Mouse (Mus musculus): ENCODE results near the gene Cnga4. TPM values are rescaled to one million over a fixed set of nuclear protein-coding genes. Genes with fewer than 3 reads are reported as not detected.
"Not testable (repeated sequence)": the region's sequence is repeated elsewhere in the genome, so short reads cannot be mapped to it uniquely, and the experiment has no call there.

Gene Cnga4
- total and polyA plus RNA-seq, 3 experiments: not detected

DNA sequence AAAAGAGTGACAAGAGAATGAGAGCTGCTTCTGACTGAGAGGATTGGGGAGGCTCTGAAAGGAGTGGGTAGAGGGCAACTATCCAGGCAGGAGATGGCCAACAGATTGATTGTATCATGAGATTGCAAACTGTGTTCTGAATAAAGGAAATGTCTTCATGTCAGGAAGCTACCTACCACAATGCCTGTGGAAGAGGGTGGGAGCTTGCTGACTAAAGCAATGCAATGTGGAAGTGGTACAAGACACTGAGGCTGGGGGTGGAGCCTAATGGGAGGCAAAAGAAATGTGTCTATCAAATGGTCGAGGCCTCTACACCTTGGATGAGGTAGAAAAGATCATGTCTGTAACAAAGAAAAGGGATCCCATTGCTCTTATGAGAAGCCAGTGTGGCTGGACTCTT is 2.0 kb downstream of the Cnga4 start:
- no peaks in the 10 kb centered on the region for H3K9me3 ChIP-seq (replicated peaks)
- TF ChIP-seq GATA1 (IDR thresholded peaks at IDR 0.05; ENCODE audit: borderline replicate concordance, low read length) (no peak), CTCF (IDR thresholded peaks at IDR 0.05; ENCODE audit: low read depth, low read length) (no peak), TAL1 (conservative IDR thresholded peaks at IDR 0.05; ENCODE audit: low read depth, low read length) (no peak)
- no peaks in the 10 kb centered on the region for H3K4me1 ChIP-seq (ENCODE audit: insufficient read depth, low read depth, low read length)
- H3K27me3 ChIP-seq (ENCODE audit: insufficient read depth, low read length): peaks cover 19% of the 10 kb centered on the region; the same call in 1 of the 2 replicates
- ATAC-seq (ENCODE audit: extremely low read depth, insufficient number of reproducible peaks, low FRiP score, poor library complexity, severe bottlenecking) (no peak), DNase-seq (ENCODE audit: low spot score) (no peak)
- no peaks in the 10 kb centered on the region for H3K36me3 ChIP-seq (replicated peaks)
- H3K4me3 ChIP-seq (ENCODE audit: low read depth, low read length): no peak overlapping the region

DNA sequence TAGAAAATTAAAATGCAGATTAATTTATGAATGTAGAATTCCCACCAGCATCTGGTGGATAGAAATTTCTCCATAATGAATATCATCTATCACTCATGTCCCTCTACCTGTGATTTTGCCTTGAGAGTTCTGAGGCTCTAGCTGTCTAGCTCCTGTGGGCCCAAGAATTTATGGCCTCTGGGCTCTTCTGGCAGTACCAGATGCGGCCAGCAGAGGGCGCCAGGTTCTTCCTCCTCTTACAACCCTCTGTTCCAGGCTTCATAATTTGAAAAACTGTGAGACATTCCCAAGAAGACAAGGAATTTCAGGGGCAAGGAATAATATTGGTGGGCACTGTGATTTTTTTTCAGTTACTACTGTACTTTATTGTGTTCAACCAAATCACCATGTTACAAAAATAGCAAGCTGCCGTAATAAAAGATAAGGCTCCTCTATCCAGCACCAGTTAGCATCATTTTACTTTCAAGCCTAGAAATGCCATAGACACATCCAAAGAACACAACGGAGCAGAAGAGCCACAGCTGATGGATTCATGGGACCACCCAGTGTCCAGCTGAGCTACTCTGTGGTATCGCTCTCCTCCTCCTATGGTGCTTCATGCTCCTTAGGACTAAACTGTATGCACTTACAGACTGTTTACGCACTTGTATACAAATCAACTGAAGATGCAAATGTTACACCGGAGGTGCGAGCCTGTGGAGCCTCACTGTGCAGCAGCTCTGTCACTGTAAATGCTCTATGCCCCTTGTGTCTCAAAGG is 7.7 kb downstream of the Cnga4 start:
- H3K27me3 ChIP-seq (ENCODE audit: insufficient read depth, low read length); ATAC-seq (ENCODE audit: extremely low read depth, insufficient number of reproducible peaks, low FRiP score, poor library complexity, severe bottlenecking); H3K36me3 ChIP-seq (replicated peaks); H3K4me1 ChIP-seq (ENCODE audit: insufficient read depth, low read depth, low read length); H3K9me3 ChIP-seq (replicated peaks); H3K4me3 ChIP-seq (ENCODE audit: low read depth, low read length): not testable (repeated sequence)
- peak; percentile 15 for DNase-seq (ENCODE audit: low spot score)
- TF ChIP-seq CTCF (IDR thresholded peaks at IDR 0.05; ENCODE audit: low read depth, low read length): peak; percentile 86

DNA sequence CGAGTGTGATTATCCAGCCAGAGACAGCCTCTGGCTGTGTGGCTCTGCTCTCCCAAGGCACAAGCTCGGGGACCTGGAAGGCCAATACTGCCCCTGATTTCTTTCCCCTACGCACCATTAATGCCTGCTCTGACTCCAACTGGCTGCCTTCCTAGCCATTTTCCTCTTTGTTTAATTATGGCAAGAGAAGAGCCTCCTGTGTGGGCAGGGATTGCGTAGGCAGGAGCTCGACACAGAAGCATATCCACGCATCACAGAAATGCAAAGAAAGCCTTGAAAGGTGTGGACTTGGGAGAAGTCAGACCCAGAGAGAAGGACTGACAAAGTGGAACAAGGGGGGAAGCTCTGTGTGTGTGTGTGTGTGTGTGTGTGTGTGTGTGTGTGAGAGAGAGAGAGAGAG is 10.0 kb downstream of the Cnga4 start:
- no peaks in the 10 kb centered on the region for H3K4me1 ChIP-seq (ENCODE audit: insufficient read depth, low read depth, low read length)
- H3K36me3 ChIP-seq (replicated peaks): no peaks in the 10 kb centered on the region
- H3K4me3 ChIP-seq (ENCODE audit: low read depth, low read length): no peak overlapping the region
- DNase-seq (ENCODE audit: low spot score) (no peak), ATAC-seq (ENCODE audit: extremely low read depth, insufficient number of reproducible peaks, low FRiP score, poor library complexity, severe bottlenecking) (no peak)
- H3K9me3 ChIP-seq (replicated peaks): no peaks in the 10 kb centered on the region
- no peak for TF ChIP-seq POLR2AphosphoS5 (IDR thresholded peaks at IDR 0.05; ENCODE audit: insufficient replicate concordance, low read depth, low read length)
- TF ChIP-seq GATA1 (IDR thresholded peaks at IDR 0.05; ENCODE audit: borderline replicate concordance, low read length): no peak
- no peak for TF ChIP-seq TAL1 (conservative IDR thresholded peaks at IDR 0.05; ENCODE audit: low read depth, low read length)
- no peak for TF ChIP-seq GATA2 (IDR thresholded peaks at IDR 0.05; ENCODE audit: borderline replicate concordance, low read depth, low read length)
- TF ChIP-seq CTCF (IDR thresholded peaks at IDR 0.05; ENCODE audit: low read depth, low read length): no peak
- no peaks in the 10 kb centered on the region for H3K27me3 ChIP-seq (ENCODE audit: insufficient read depth, low read length)

DNA sequence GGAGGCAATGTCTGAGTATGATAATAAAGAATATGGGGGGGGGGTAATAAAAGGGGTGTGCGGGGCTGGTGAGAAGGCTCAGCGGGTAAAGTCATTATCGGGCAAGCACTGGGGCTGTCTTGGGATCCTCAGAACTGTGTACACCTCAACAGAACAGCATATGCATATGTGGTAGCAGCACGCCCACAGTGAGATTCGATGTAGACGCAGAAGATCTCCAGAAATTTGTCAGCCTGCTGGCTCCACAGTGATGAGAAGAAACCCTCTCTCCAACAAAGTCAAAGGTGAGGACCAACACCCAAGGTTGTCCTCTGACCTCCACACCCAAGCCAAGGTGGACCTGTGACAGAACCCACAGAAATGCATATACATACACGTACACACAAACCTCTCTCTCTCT is 12.2 kb downstream of the Cnga4 start:
- DNase-seq (ENCODE audit: low spot score) (no peak), ATAC-seq (ENCODE audit: extremely low read depth, insufficient number of reproducible peaks, low FRiP score, poor library complexity, severe bottlenecking) (no peak)
- no peaks in the 10 kb centered on the region for H3K27me3 ChIP-seq (ENCODE audit: insufficient read depth, low read length)
- TF ChIP-seq TAL1 (conservative IDR thresholded peaks at IDR 0.05; ENCODE audit: low read depth, low read length) (no peak), CTCF (IDR thresholded peaks at IDR 0.05; ENCODE audit: low read depth, low read length) (no peak), POLR2AphosphoS5 (IDR thresholded peaks at IDR 0.05; ENCODE audit: insufficient replicate concordance, low read depth, low read length) (no peak), GATA1 (IDR thresholded peaks at IDR 0.05; ENCODE audit: borderline replicate concordance, low read length) (no peak), GATA2 (IDR thresholded peaks at IDR 0.05; ENCODE audit: borderline replicate concordance, low read depth, low read length) (no peak)
- H3K4me1 ChIP-seq (ENCODE audit: insufficient read depth, low read depth, low read length): no peaks in the 10 kb centered on the region
- H3K9me3 ChIP-seq (replicated peaks): no peaks in the 10 kb centered on the region
- H3K4me3 ChIP-seq (ENCODE audit: low read depth, low read length): no peak overlapping the region
- H3K36me3 ChIP-seq (replicated peaks): no peaks in the 10 kb centered on the region

DNA sequence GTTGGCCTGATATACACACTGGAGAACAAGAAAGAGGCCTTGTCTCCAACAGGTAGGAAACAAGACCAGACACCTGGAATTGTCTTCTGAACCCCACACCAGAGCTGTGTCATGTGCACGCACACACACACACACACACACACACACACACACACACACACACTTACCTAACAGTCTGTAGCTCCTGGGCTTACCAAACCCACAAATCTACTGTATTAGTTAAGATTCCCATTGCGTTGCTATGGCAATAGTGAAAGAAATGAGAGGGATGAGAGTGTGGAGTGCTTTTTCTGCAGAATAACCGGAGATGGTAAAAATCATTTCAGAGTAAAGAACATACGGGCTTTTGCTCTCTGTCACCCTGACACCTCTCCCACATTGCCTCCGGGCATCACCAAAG is 13.7 kb downstream of the Cnga4 start:
- no peaks in the 10 kb centered on the region for H3K9me3 ChIP-seq (replicated peaks)
- H3K36me3 ChIP-seq (replicated peaks): no peaks in the 10 kb centered on the region
- ATAC-seq (ENCODE audit: extremely low read depth, insufficient number of reproducible peaks, low FRiP score, poor library complexity, severe bottlenecking) (no peak), DNase-seq (ENCODE audit: low spot score) (no peak)
- H3K27me3 ChIP-seq (ENCODE audit: insufficient read depth, low read length): no peaks in the 10 kb centered on the region
- no peaks in the 10 kb centered on the region for H3K4me1 ChIP-seq (ENCODE audit: insufficient read depth, low read depth, low read length)
- no peak overlapping the region for H3K4me3 ChIP-seq (ENCODE audit: low read depth, low read length)
- no peak for TF ChIP-seq TAL1 (conservative IDR thresholded peaks at IDR 0.05; ENCODE audit: low read depth, low read length)
- TF ChIP-seq GATA1 (IDR thresholded peaks at IDR 0.05; ENCODE audit: borderline replicate concordance, low read length): no peak
- no peak for TF ChIP-seq POLR2AphosphoS5 (IDR thresholded peaks at IDR 0.05; ENCODE audit: insufficient replicate concordance, low read depth, low read length)
- no peak for TF ChIP-seq GATA2 (IDR thresholded peaks at IDR 0.05; ENCODE audit: borderline replicate concordance, low read depth, low read length)
- TF ChIP-seq CTCF (IDR thresholded peaks at IDR 0.05; ENCODE audit: low read depth, low read length): no peak

DNA sequence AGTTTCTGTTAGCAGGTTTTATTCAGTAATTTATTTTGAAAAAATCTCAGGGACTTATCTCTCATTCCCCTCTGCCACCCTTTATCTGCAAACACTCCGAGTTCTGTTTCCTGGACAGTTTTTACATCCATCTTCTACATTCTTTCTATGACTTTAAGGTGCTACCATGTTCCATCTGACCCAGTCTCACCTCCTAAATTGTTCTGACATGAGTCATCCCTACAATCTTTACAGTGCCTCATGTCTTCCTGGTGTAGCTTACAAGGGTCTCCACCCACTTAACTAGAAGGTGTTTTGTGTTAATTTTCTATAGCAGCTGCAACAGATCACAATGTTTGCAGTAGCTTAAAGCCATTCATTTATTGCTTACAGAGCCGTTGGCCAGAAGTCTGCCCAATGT is 16.5 kb downstream of the Cnga4 start:
- no peak for DNase-seq (ENCODE audit: low spot score)
- Histone ChIP-seq H3K36me3 (replicated peaks) (no peaks in the 10 kb centered on the region), H3K4me1 (ENCODE audit: insufficient read depth, low read depth, low read length) (no peaks in the 10 kb centered on the region), H3K27me3 (ENCODE audit: insufficient read depth, low read length) (peaks cover 3% of the 10 kb centered on the region; the same call in 1 of the 2 replicates), H3K9me3 (replicated peaks) (no peaks in the 10 kb centered on the region), H3K4me3 (ENCODE audit: low read depth, low read length) (no peak overlapping the region)
- TF ChIP-seq CTCF (IDR thresholded peaks at IDR 0.05; ENCODE audit: low read depth, low read length) (no peak), TAL1 (conservative IDR thresholded peaks at IDR 0.05; ENCODE audit: low read depth, low read length) (no peak), GATA2 (IDR thresholded peaks at IDR 0.05; ENCODE audit: borderline replicate concordance, low read depth, low read length) (no peak), POLR2AphosphoS5 (IDR thresholded peaks at IDR 0.05; ENCODE audit: insufficient replicate concordance, low read depth, low read length) (no peak)
- no peak for ATAC-seq (ENCODE audit: extremely low read depth, insufficient number of reproducible peaks, low FRiP score, poor library complexity, severe bottlenecking)

DNA sequence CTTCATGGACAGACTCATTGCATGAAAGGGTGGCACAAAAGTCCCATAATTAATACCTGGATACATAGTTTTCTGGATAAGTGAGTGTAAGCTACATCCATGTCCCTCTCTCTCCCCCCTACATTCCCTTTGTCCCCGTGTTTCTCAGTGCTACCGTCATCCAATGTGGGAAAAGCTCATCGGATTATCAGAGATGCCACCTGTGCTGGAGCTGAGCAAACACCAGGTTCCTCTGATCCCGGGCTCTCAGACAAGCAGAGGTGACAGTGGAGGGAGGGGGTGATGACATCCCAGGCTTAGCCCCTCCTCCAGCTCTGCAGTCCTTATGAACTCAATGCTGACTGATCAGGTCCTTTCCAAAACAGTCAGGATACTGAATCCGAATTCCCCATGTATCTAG is 20.0 kb downstream of the Cnga4 start:
- peaks cover 5% of the 10 kb centered on the region; the same call in 1 of the 2 replicates for H3K27me3 ChIP-seq (ENCODE audit: insufficient read depth, low read length)
- TF ChIP-seq GATA2 (IDR thresholded peaks at IDR 0.05; ENCODE audit: borderline replicate concordance, low read depth, low read length) (no peak), GATA1 (IDR thresholded peaks at IDR 0.05; ENCODE audit: borderline replicate concordance, low read length) (no peak), TAL1 (conservative IDR thresholded peaks at IDR 0.05; ENCODE audit: low read depth, low read length) (no peak)

More for the DNA sequence above, 20.0 kb downstream of the Cnga4 start:
- Histone ChIP-seq H3K9me3 (replicated peaks) (no peaks in the 10 kb centered on the region), H3K4me3 (ENCODE audit: low read depth, low read length) (no peak overlapping the region), H3K36me3 (replicated peaks) (no peaks in the 10 kb centered on the region), H3K4me1 (ENCODE audit: insufficient read depth, low read depth, low read length) (no peaks in the 10 kb centered on the region)
- ATAC-seq (ENCODE audit: extremely low read depth, insufficient number of reproducible peaks, low FRiP score, poor library complexity, severe bottlenecking) (no peak), DNase-seq (ENCODE audit: low spot score) (no peak)

Measured in G1E (cell line).